Mouse (Mus musculus) cerebellum, postnatal 14 days (tissue): Measurements from ENCODE around the gene Smad5.
A peak's percentile ranks its signal among the peaks of the same experiment; 100 is the strongest.

ENCODE experiments used
- DNase-seq, 2 experiments: peaks; one replicate each; pipeline ENCODE4 v3.0.0; 2021; ENCODE audit warnings: mixed read lengths in 2 of 2

The Smad5 gene

GRCm38 (mm10) chr13:56703222-56703870, 536 bp downstream of the Smad5 start:
- peak; percentile 81 to 82 for DNase-seq

- peak in 1 of 2 experiments; percentile 31 for DNase-seq
Observed at GRCm38 (mm10) chr13:56703871-56704321, 1.1 kb downstream of the Smad5 start.

GRCm38 (mm10) chr13:56704596-56704995, 1.8 kb downstream of the Smad5 start:
- DNase-seq = no peak

- DNase-seq = no peak
Observed at GRCm38 (mm10) chr13:56707111-56707510, 4.3 kb downstream of the Smad5 start.

- peak in 1 of 2 experiments; percentile 32 for DNase-seq
Observed at GRCm38 (mm10) chr13:56707606-56708005, 4.8 kb downstream of the Smad5 start.

- no peak for DNase-seq
Observed at GRCm38 (mm10) chr13:56710620-56711019, 7.8 kb downstream of the Smad5 start.

- no peak for DNase-seq
Observed at GRCm38 (mm10) chr13:56712221-56712620, 9.4 kb downstream of the Smad5 start.

- DNase-seq = no peak
Observed at GRCm38 (mm10) chr13:56726551-56726950, 23.7 kb downstream of the Smad5 start.

- DNase-seq = no peak
Observed at GRCm38 (mm10) chr13:56729046-56729445, 26.2 kb downstream of the Smad5 start.

- DNase-seq = no peak
Observed at GRCm38 (mm10) chr13:56734617-56735016, 31.8 kb downstream of the Smad5 start.

GRCm38 (mm10) chr13:56735212-56735875, 32.5 kb downstream of the Smad5 start:
- peak; percentile 48 to 55 for DNase-seq

- DNase-seq = no peak
Observed at GRCm38 (mm10) chr13:56739556-56739955, 36.7 kb downstream of the Smad5 start.

- no peak for DNase-seq
Observed at GRCm38 (mm10) chr13:56740496-56740895, 37.7 kb downstream of the Smad5 start.

- DNase-seq = no peak
Observed at GRCm38 (mm10) chr13:56741691-56742090, 38.9 kb downstream of the Smad5 start.

GRCm38 (mm10) chr13:56742325-56742901, 39.6 kb downstream of the Smad5 start:
- DNase-seq = no peak

GRCm38 (mm10) chr13:56746739-56747532, 44.1 kb downstream of the Smad5 start:
- no peak for DNase-seq

- no peak for DNase-seq
Observed at GRCm38 (mm10) chr13:56747554-56747953, 44.7 kb downstream of the Smad5 start.

GRCm38 (mm10) chr13:56749377-56749776, 46.6 kb downstream of the Smad5 start:
- DNase-seq = no peak

- DNase-seq = no peak
Observed at GRCm38 (mm10) chr13:56751774-56752173, 49.0 kb downstream of the Smad5 start.

- no peak for DNase-seq
Observed at GRCm38 (mm10) chr13:56752474-56753191, 49.8 kb downstream of the Smad5 start.

- peak; percentile 28 to 40 for DNase-seq
Observed at GRCm38 (mm10) chr13:56753192-56753951, 50.6 kb downstream of the Smad5 start, which contains the start of gene Gm45623. Gene Gm45623 (minus strand): TSS chr13:56753827.

GRCm38 (mm10) chr13:56755871-56756270, 53.1 kb downstream of the Smad5 start:
- DNase-seq = peak in 1 of 2 experiments; percentile 56
